Mouse (Mus musculus): ENCODE results near the gene Rhbdl2.
A peak's percentile ranks its signal among the peaks of the same experiment; 100 is the strongest.

Rhbdl2 gene

GRCm38 (mm10) chr4:123787191-123787985, at the start of gene Rhbdl2:
Gene Rhbdl2, plus strand, starts transcription at chr4:123787874.
- peak; percentile 49 for DNase-seq

- DNase-seq: no peak
These were observed 49.0 kb upstream of the Rhbdl2 start for GRCm38 (mm10) chr4:123738708-123739107.

- DNase-seq: no peak
These were observed 44.8 kb upstream of the Rhbdl2 start for GRCm38 (mm10) chr4:123742891-123743290.

- DNase-seq: no peak
These were observed 42.4 kb upstream of the Rhbdl2 start for GRCm38 (mm10) chr4:123745221-123745775.

- peak; percentile 27 for DNase-seq
These were observed 38.8 kb upstream of the Rhbdl2 start for GRCm38 (mm10) chr4:123748726-123749415.

- DNase-seq: peak; percentile 52
These were observed 38.1 kb upstream of the Rhbdl2 start for GRCm38 (mm10) chr4:123749484-123750130.

GRCm38 (mm10) chr4:123750152-123750651, 37.5 kb upstream of the Rhbdl2 start, which contains the start of gene Akirin1:
Gene Akirin1, minus strand, starts transcription at chr4:123750345.
- peak; percentile 98 for DNase-seq

GRCm38 (mm10) chr4:123750707-123751312, 36.9 kb upstream of the Rhbdl2 start:
- DNase-seq: peak; percentile 70

- no peak for DNase-seq
These were observed 29.4 kb upstream of the Rhbdl2 start for GRCm38 (mm10) chr4:123758306-123758705.

- DNase-seq: no peak
These were observed 22.6 kb upstream of the Rhbdl2 start for GRCm38 (mm10) chr4:123765071-123765470.

GRCm38 (mm10) chr4:123767807-123768206, 19.9 kb upstream of the Rhbdl2 start:
- no peak for DNase-seq

GRCm38 (mm10) chr4:123768234-123768633, 19.4 kb upstream of the Rhbdl2 start:
- DNase-seq: no peak

GRCm38 (mm10) chr4:123792666-123793065, 5.0 kb downstream of the Rhbdl2 start:
- no peak for DNase-seq

GRCm38 (mm10) chr4:123793136-123793535, 5.5 kb downstream of the Rhbdl2 start:
- no peak for DNase-seq

GRCm38 (mm10) chr4:123795057-123795456, 7.4 kb downstream of the Rhbdl2 start:
- DNase-seq: no peak

GRCm38 (mm10) chr4:123797403-123797802, 9.7 kb downstream of the Rhbdl2 start:
- no peak for DNase-seq

GRCm38 (mm10) chr4:123797856-123798255, 10.2 kb downstream of the Rhbdl2 start:
- peak; percentile 17 for DNase-seq

GRCm38 (mm10) chr4:123803642-123804041, 16.0 kb downstream of the Rhbdl2 start:
- no peak for DNase-seq

GRCm38 (mm10) chr4:123808304-123808703, 20.6 kb downstream of the Rhbdl2 start:
- DNase-seq: no peak

GRCm38 (mm10) chr4:123810475-123811295, 23.0 kb downstream of the Rhbdl2 start:
- no peak for DNase-seq

- DNase-seq: no peak
These were observed 24.9 kb downstream of the Rhbdl2 start for GRCm38 (mm10) chr4:123812525-123812924.

Measured in cerebellum, adult 9-10 months (tissue).